In the genomic region with DNA sequence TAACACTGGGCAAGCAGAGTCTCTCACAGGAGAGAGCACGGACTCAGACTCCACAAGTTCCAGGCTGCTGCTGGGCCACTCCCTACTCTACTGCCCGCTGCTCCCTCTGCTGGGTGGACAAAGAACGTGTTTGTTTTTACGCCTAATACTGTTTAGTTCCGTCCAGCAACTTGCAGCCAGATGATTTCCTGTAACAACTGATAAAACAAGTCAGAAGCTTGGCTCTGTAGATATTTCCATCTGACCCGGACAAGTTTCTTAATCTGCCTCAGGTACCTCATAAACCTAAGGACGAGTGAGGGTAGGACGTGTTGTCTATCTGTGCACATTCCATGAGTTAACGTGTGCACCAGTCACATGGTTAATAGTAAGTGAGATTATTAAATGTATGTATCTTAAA, we compare ENCODE assay signal across 9 mouse cellular contexts. TPM values are rescaled to one million over a fixed set of nuclear protein-coding genes. Genes with fewer than 3 reads are reported as not detected.
DNase-seq lines count a peak whose midpoint lies in the region; ATAC-seq and TF ChIP-seq lines count a peak whose summit lies in the region.
"Had no signal": no experiment of that assay in that cellular context is flagged by ENCODE, and none has a peak within 500 bp of the region (broad histone marks: within the 10 kb centered on the region; RNA-seq: fewer than 3 reads in every experiment).

No protein-coding gene starts in this region.

- no peak overlapping the region for H3K4me3 ChIP-seq in kidney, embryonic 16.5 days (ENCODE audit: low read length)
- H3K4me3 ChIP-seq in MEL (ENCODE audit: control insufficient read depth in 1 of 2, insufficient read depth in 1 of 2, low read depth in 2 of 2, low read length in 2 of 2), result no peak overlapping the region
- no peak overlapping the region for H3K4me3 ChIP-seq in cortical plate, adult 2 months (ENCODE audit: insufficient read depth, low read length)
- H3K4me3 ChIP-seq in heart, embryonic 12.5 days, result no peak overlapping the region
- H3K4me3 ChIP-seq: limb, embryonic 15.5 days had no signal

- peaks cover 24% of the 10 kb centered on the region; the same call in 1 of the 2 replicates for H3K4me1 ChIP-seq in kidney, embryonic 16.5 days (ENCODE audit: insufficient read depth, low read length)
- peaks cover 10 to 12% of the 10 kb centered on the region in 2 experiments for H3K4me1 ChIP-seq in MEL (ENCODE audit: control insufficient read depth in 1 of 2, insufficient read depth in 2 of 2, low read length in 2 of 2)
- no peaks in the 10 kb centered on the region for H3K4me1 ChIP-seq in cortical plate, adult 2 months (ENCODE audit: control insufficient read depth, insufficient read depth, low read length)
- H3K4me1 ChIP-seq in heart, embryonic 12.5 days (replicated peaks), result peaks cover 34% of the 10 kb centered on the region

- TF ChIP-seq POLR2A in MEL (IDR thresholded peaks at IDR 0.05; ENCODE audit: control insufficient read depth in 1 of 2, insufficient read depth in 1 of 2, low read depth in 1 of 2, low read length in 2 of 2, poor library complexity in 1 of 2), result no peak
- no peak for TF ChIP-seq POLR2A in cortical plate, adult 2 months (IDR thresholded peaks at IDR 0.05; ENCODE audit: extremely low read depth, insufficient read depth, low read length)

- H3K4me2 ChIP-seq in kidney, embryonic 16.5 days (replicated peaks; ENCODE audit: low read depth, low read length), result no peak overlapping the region
- no peak overlapping the region for H3K4me2 ChIP-seq in heart, embryonic 12.5 days
- H3K4me2 ChIP-seq: limb, embryonic 15.5 days had no signal

- DNase-seq in kidney, adult 11 months, result peak; percentile 45
- DNase-seq in MEL (ENCODE audit: low read depth, low spot score), result peak; percentile 89
- peak; percentile 66 to 86 for DNase-seq in kidney, postnatal 36 days
- peak; percentile 81 for DNase-seq in lung, postnatal 36 days
- DNase-seq in testis, postnatal 10 days (ENCODE audit: low spot score), result peak; percentile 77

- H3K79me2 ChIP-seq in MEL (ENCODE audit: control insufficient read depth, insufficient read depth, low read length, poor library complexity), result peaks cover 10% of the 10 kb centered on the region; the same call in 1 of the 2 replicates

- no peak overlapping the region for H3K27ac ChIP-seq in kidney, embryonic 16.5 days (ENCODE audit: low read length)
- peak overlapping the region; percentile 55 for H3K27ac ChIP-seq in MEL (ENCODE audit: control insufficient read depth, low read depth, low read length)
- H3K27ac ChIP-seq in cortical plate, adult 2 months (ENCODE audit: insufficient read depth, low read length), result no peak overlapping the region
- no peak overlapping the region for H3K27ac ChIP-seq in heart, embryonic 12.5 days (ENCODE audit: poor library complexity, severe bottlenecking)
- H3K27ac ChIP-seq: limb, embryonic 15.5 days had no signal

- peak; percentile 85 for TF ChIP-seq EP300 in MEL (IDR thresholded peaks at IDR 0.05; ENCODE audit: low read depth in 1 of 2, low read length in 2 of 2)

- peak; percentile 65 for TF ChIP-seq RAD21 in MEL (IDR thresholded peaks at IDR 0.05; ENCODE audit: low read depth, low read length)

- 38% methylated on average over 9 of the region's 9 CpGs for WGBS in kidney, embryonic 16.5 days
- WGBS in heart, embryonic 12.5 days, result 31% methylated on average over 9 of the region's 9 CpGs

- no peak overlapping the region for H3K9ac ChIP-seq in kidney, embryonic 16.5 days (replicated peaks; ENCODE audit: low read length)
- peak overlapping the region; percentile 26; the same call in 1 of the 2 replicates for H3K9ac ChIP-seq in MEL (ENCODE audit: control insufficient read depth, low read depth, low read length, poor library complexity, severe bottlenecking)
- H3K9ac ChIP-seq in heart, embryonic 12.5 days, result no peak overlapping the region
- H3K9ac ChIP-seq: limb, embryonic 15.5 days had no signal

- no peak for ATAC-seq in kidney, embryonic 16.5 days (ENCODE audit: low FRiP score, low TSS enrichment)
- 0 out of 2 replicates have a peak, but pooled peaks have one; percentile 57 for ATAC-seq in heart, embryonic 12.5 days (ENCODE audit: insufficient number of reproducible peaks, low FRiP score)

- H3K27me3 ChIP-seq in kidney, embryonic 16.5 days (ENCODE audit: insufficient read depth, low read length), result no peaks in the 10 kb centered on the region
- H3K27me3 ChIP-seq in MEL (ENCODE audit: control insufficient read depth in 1 of 2, insufficient read depth in 2 of 2, low read length in 2 of 2), result no peaks in the 10 kb centered on the region
- no peaks in the 10 kb centered on the region for H3K27me3 ChIP-seq in heart, embryonic 12.5 days (replicated peaks)
- H3K27me3 ChIP-seq: limb, embryonic 15.5 days had no signal

- no peaks in the 10 kb centered on the region for H3K9me3 ChIP-seq in kidney, embryonic 16.5 days (ENCODE audit: low read length)
- H3K9me3 ChIP-seq in MEL (replicated peaks; ENCODE audit: insufficient read depth, low read length), result no peaks in the 10 kb centered on the region
- no peaks in the 10 kb centered on the region for H3K9me3 ChIP-seq in heart, embryonic 12.5 days (replicated peaks)
- H3K9me3 ChIP-seq: limb, embryonic 15.5 days had no signal

- peaks cover 27% of the 10 kb centered on the region for H3K36me3 ChIP-seq in kidney, embryonic 16.5 days (ENCODE audit: insufficient read depth, low read length)
- peaks cover 19 to 31% of the 10 kb centered on the region in 2 experiments for H3K36me3 ChIP-seq in MEL (ENCODE audit: control insufficient read depth in 1 of 2, insufficient read depth in 2 of 2, low read length in 2 of 2)
- peaks cover 41% of the 10 kb centered on the region for H3K36me3 ChIP-seq in heart, embryonic 12.5 days

- peak; percentile 69 to 82 (median 78) for TF ChIP-seq CTCF in MEL (IDR thresholded peaks at IDR 0.05 in 2 of 3, conservative IDR thresholded peaks at IDR 0.05 in 1 of 3; ENCODE audit: control insufficient read depth in 1 of 3, insufficient read depth in 1 of 3, low read depth in 2 of 3, low read length in 3 of 3, poor library complexity in 1 of 3, severe bottlenecking in 1 of 3)
- TF ChIP-seq CTCF in cortical plate, adult 2 months (IDR thresholded peaks at IDR 0.05; ENCODE audit: extremely low read depth, insufficient read depth, low read length), result peak; percentile 60

TF ChIP-seq in MEL, 35 proteins besides CTCF, POLR2A, EP300 and RAD21 (continues in another document):
- peak; percentile 66; the same call in 1 of the 2 replicates for TF ChIP-seq RCOR1 (IDR thresholded peaks at IDR 0.05; ENCODE audit: low read depth, low read length)
- TF ChIP-seq ZKSCAN1 (IDR thresholded peaks at IDR 0.05; ENCODE audit: low read depth, low read length), result no peak
- TF ChIP-seq TAL1 (IDR thresholded peaks at IDR 0.05; ENCODE audit: low read length), result peak; percentile 67
- peak; percentile 84 for TF ChIP-seq TCF12 (IDR thresholded peaks at IDR 0.05; ENCODE audit: low read depth, low read length)
- TF ChIP-seq CHD1 (IDR thresholded peaks at IDR 0.05; ENCODE audit: low read depth, low read length), result no peak
- no peak for TF ChIP-seq E2F4 (IDR thresholded peaks at IDR 0.05; ENCODE audit: borderline replicate concordance, low read depth, low read length)
- TF ChIP-seq HCFC1 (IDR thresholded peaks at IDR 0.05; ENCODE audit: low read depth, low read length), result peak; percentile 64
- no peak for TF ChIP-seq USF2 (IDR thresholded peaks at IDR 0.05; ENCODE audit: borderline replicate concordance in 1 of 2, insufficient read depth in 1 of 2, low read depth in 1 of 2, low read length in 2 of 2)
- no peak for TF ChIP-seq CHD2 (IDR thresholded peaks at IDR 0.05; ENCODE audit: low read length)
- TF ChIP-seq KAT2A (conservative IDR thresholded peaks at IDR 0.05; ENCODE audit: low read depth, low read length), result no peak; the same call in 1 of the 2 replicates
- no peak for TF ChIP-seq ZMIZ1 (IDR thresholded peaks at IDR 0.05; ENCODE audit: low read depth, low read length)
- 0 out of 2 replicates have a peak, but pooled peaks have one; percentile 41 for TF ChIP-seq MAZ (IDR thresholded peaks at IDR 0.05; ENCODE audit: low read depth, low read length)
- TF ChIP-seq MAFK (IDR thresholded peaks at IDR 0.05; ENCODE audit: borderline replicate concordance, low read depth, low read length), result no peak
- 0 out of 2 replicates have a peak, but pooled peaks have one; percentile 42 for TF ChIP-seq BHLHE40 (IDR thresholded peaks at IDR 0.05; ENCODE audit: borderline replicate concordance, low read depth, low read length)
- no peak for TF ChIP-seq UBTF (IDR thresholded peaks at IDR 0.05; ENCODE audit: borderline replicate concordance, insufficient read depth, low read depth, low read length)
- peak; percentile 83 for TF ChIP-seq MXI1 (IDR thresholded peaks at IDR 0.05; ENCODE audit: low read depth, low read length)
- peak; percentile 54; the same call in 1 of the 2 replicates for TF ChIP-seq MYB (IDR thresholded peaks at IDR 0.05; ENCODE audit: low read depth, low read length)
- no peak for TF ChIP-seq POLR2AphosphoS5 (IDR thresholded peaks at IDR 0.05; ENCODE audit: borderline replicate concordance, low read depth, low read length)
- peak; percentile 45 for TF ChIP-seq ZC3H11A (IDR thresholded peaks at IDR 0.05; ENCODE audit: low read depth, low read length)
- no peak for TF ChIP-seq POLR2AphosphoS2 (IDR thresholded peaks at IDR 0.05; ENCODE audit: low read length)
- TF ChIP-seq SIN3A (IDR thresholded peaks at IDR 0.05; ENCODE audit: low read length), result peak; percentile 83
- peak; percentile 90 for TF ChIP-seq SMC3 (IDR thresholded peaks at IDR 0.05; ENCODE audit: low read depth, low read length)
- TF ChIP-seq ELF1 (IDR thresholded peaks at IDR 0.05; ENCODE audit: low read depth, low read length), result peak; percentile 27; the same call in 1 of the 2 replicates
- no peak for TF ChIP-seq JUND (IDR thresholded peaks at IDR 0.05; ENCODE audit: low read depth, low read length)

RNA-seq across cellular contexts. Expression of a gene that starts 10.4 kb away (rescaled TPM):
- 17.9 and 19.8 TPM in 2 replicates for polyA plus RNA-seq in kidney, embryonic 16.5 days (2015; fragmentation: Nextera tagmentation; extraction: Ambion mirVana)
- 7.9 and 21.8 TPM in 2 replicates for total RNA-seq in MEL (2012; rRNA removed)
- 10 to 100 TPM; 21.9 to 72.2 TPM for polyA plus RNA-seq in MEL (2012; ENCODE audit: insufficient read depth in 1 of 2, insufficient read length in 2 of 2, low read depth in 1 of 2, low replicate concordance in 2 of 2, missing spikeins in 1 of 2)
- polyA plus RNA-seq in cortical plate, adult 2 months (2012; rRNA removed), result 15.9 and 17.1 TPM in 2 replicates
- 19.5 and 20.3 TPM in 2 replicates for polyA plus RNA-seq in heart, embryonic 12.5 days (2016; fragmentation: Nextera tagmentation; extraction: Ambion mirVana)

RNA-seq across cellular contexts. Expression of a gene that starts 14.4 kb away (rescaled TPM):
- 1.00 and 1.1 TPM in 2 replicates for polyA plus RNA-seq in kidney, embryonic 16.5 days (2015; fragmentation: Nextera tagmentation; extraction: Ambion mirVana)
- not detected in 2 replicates for total RNA-seq in MEL (2012; rRNA removed)
- polyA plus RNA-seq in MEL (2012; ENCODE audit: insufficient read depth in 1 of 2, insufficient read length in 2 of 2, low read depth in 1 of 2, low replicate concordance in 2 of 2, missing spikeins in 1 of 2), result not detected
- polyA plus RNA-seq in cortical plate, adult 2 months (2012; rRNA removed), result 0.19 and 0.25 TPM in 2 replicates
- 0.89 and 0.97 TPM in 2 replicates for polyA plus RNA-seq in heart, embryonic 12.5 days (2016; fragmentation: Nextera tagmentation; extraction: Ambion mirVana)
